Mouse (Mus musculus) left cerebral cortex, adult 8-10 months (tissue): ENCODE data around the gene Sympk. TPM values are rescaled to one million over a fixed set of nuclear protein-coding genes. Genes with fewer than 3 reads are reported as not detected.

Source experiments
- DNase-seq, 2 experiments: peaks; one replicate each; pipeline ENCODE4 v3.0.0; 2022; ENCODE audit warnings: low spot score in 2 of 2
- total RNA-seq, 4 experiments: library from RNA; stranded (reverse); gene quantifications; 2 replicates each; pipeline ENCODE4 v1.2.4; 2022

Sympk gene
- total RNA-seq, 4 experiments from 2014 or later = 104 to 113 (median 111) TPM

GRCm38 (mm10) chr7:19007026-19007977, 16.9 kb upstream of the Sympk start:
- no peak for DNase-seq

- no peak for DNase-seq
Measured at GRCm38 (mm10) chr7:19010581-19010980, 13.6 kb upstream of the Sympk start.

GRCm38 (mm10) chr7:19012025-19012621, 12.1 kb upstream of the Sympk start:
- no peak for DNase-seq

GRCm38 (mm10) chr7:19012882-19013281, 11.3 kb upstream of the Sympk start:
- DNase-seq = no peak

GRCm38 (mm10) chr7:19014452-19014851, 9.7 kb upstream of the Sympk start:
- no peak for DNase-seq

GRCm38 (mm10) chr7:19016042-19016441, 8.1 kb upstream of the Sympk start:
- no peak for DNase-seq

GRCm38 (mm10) chr7:19017909-19018308, 6.3 kb upstream of the Sympk start:
- DNase-seq = no peak

- DNase-seq = no peak
Measured at GRCm38 (mm10) chr7:19021048-19021447, 3.1 kb upstream of the Sympk start.

GRCm38 (mm10) chr7:19022189-19022958, 1.8 kb upstream of the Sympk start:
- DNase-seq = no peak

GRCm38 (mm10) chr7:19023357-19023814, 791 bp upstream of the Sympk start, which contains the start of gene Foxa3:
Gene Foxa3 (minus strand): TSS chr7:19023538.
- DNase-seq = peak in 1 of 2 experiments; percentile 54

- DNase-seq = no peak
Measured at GRCm38 (mm10) chr7:19024581-19025255, 541 bp downstream of the Sympk start.

- no peak for DNase-seq
Measured at GRCm38 (mm10) chr7:19028067-19028466, 3.9 kb downstream of the Sympk start.

GRCm38 (mm10) chr7:19029084-19029653, 5.0 kb downstream of the Sympk start:
- DNase-seq = no peak

GRCm38 (mm10) chr7:19031641-19032040, 7.5 kb downstream of the Sympk start:
- DNase-seq = no peak

GRCm38 (mm10) chr7:19044616-19045015, 20.4 kb downstream of the Sympk start:
- DNase-seq = no peak

GRCm38 (mm10) chr7:19046286-19047069, 22.3 kb downstream of the Sympk start:
- DNase-seq = no peak

GRCm38 (mm10) chr7:19048006-19048527, 23.9 kb downstream of the Sympk start:
- no peak for DNase-seq

GRCm38 (mm10) chr7:19049252-19049651, 25.1 kb downstream of the Sympk start:
- DNase-seq = no peak

- DNase-seq = peak in 1 of 2 experiments; percentile 60
Measured at GRCm38 (mm10) chr7:19050172-19050571, 26.0 kb downstream of the Sympk start.

GRCm38 (mm10) chr7:19051161-19051560, 27.0 kb downstream of the Sympk start:
- DNase-seq = no peak
